Mouse (Mus musculus): ENCODE data around the gene Grm2.

DNA sequence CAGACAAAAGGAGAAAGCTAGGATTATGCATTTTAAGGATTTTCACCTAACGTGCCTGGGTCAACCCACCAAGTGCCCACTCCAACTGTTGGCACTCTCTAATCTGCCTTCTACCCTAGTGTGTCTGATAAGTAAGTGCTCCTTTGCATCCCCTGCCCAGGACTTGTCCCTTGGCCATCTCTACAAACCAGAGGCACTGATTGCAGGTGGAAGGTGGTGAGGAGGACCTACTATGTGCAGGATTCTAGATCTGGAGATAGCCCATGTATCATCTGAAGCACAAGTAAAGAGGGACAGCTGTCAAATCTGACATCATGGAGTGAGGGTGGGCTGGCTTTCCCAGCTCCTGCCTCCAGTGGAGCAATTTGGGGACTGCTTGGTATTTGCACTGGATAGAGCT is 4.1 kb upstream of the Grm2 start:
- TF ChIP-seq POLR2A (IDR thresholded peaks at IDR 0.05; ENCODE audit: insufficient read length, low read depth), result no peak
- TF ChIP-seq MYOG (IDR thresholded peaks at IDR 0.05; ENCODE audit: control insufficient read depth in 1 of 3, insufficient read depth in 1 of 3, insufficient read length in 2 of 3, low read depth in 2 of 3), result no peak
- no peak for TF ChIP-seq TCF12 (IDR thresholded peaks at IDR 0.05; ENCODE audit: insufficient read depth, poor library complexity, severe bottlenecking)
- no peak for TF ChIP-seq REST (IDR thresholded peaks at IDR 0.05; ENCODE audit: insufficient read depth, insufficient read length)
- TF ChIP-seq TCF3 (IDR thresholded peaks at IDR 0.05; ENCODE audit: insufficient read length, low read depth), result no peak
- TF ChIP-seq E2F4 (IDR thresholded peaks at IDR 0.05; ENCODE audit: insufficient read depth), result no peak
- TF ChIP-seq CEBPB (IDR thresholded peaks at IDR 0.05; ENCODE audit: insufficient read depth, poor library complexity, severe bottlenecking), result no peak
- no peak for TF ChIP-seq MYOD1 (IDR thresholded peaks at IDR 0.05; ENCODE audit: control insufficient read depth in 1 of 3, insufficient read length in 2 of 3, low read depth in 2 of 3)
- no peak for TF ChIP-seq USF1 (IDR thresholded peaks at IDR 0.05; ENCODE audit: low read depth)
- no peak for TF ChIP-seq SRF (IDR thresholded peaks at IDR 0.05; ENCODE audit: control insufficient read depth, insufficient read length, low read depth)
